In genomic region chr14:34595596-34596255, GRCm38 (mm10) we compare ENCODE assay signal across 15 mouse cellular contexts. TPM values are rescaled to one million over a fixed set of nuclear protein-coding genes. Genes with fewer than 3 reads are reported as not detected.
DNase-seq lines count a peak whose midpoint lies in the region; ATAC-seq and TF ChIP-seq lines count a peak whose summit lies in the region.
"Had no signal": no experiment of that assay in that cellular context is flagged by ENCODE, and none has a peak within 500 bp of the region (broad histone marks: within the 10 kb centered on the region; RNA-seq: fewer than 3 reads in every experiment).

No protein-coding gene starts in this region.

- no peak overlapping the region for H3K9ac ChIP-seq in heart, postnatal 0 days (replicated peaks; ENCODE audit: low read depth, low read length)
- H3K9ac ChIP-seq: intestine, embryonic 15.5 days; midbrain, embryonic 15.5 days; neural tube, embryonic 12.5 days had no signal

- ATAC-seq in heart, postnatal 0 days (ENCODE audit: insufficient read depth, low read depth): no peak
- ATAC-seq: intestine, embryonic 15.5 days; midbrain, embryonic 15.5 days had no signal

- H3K27me3 ChIP-seq in heart, postnatal 0 days (ENCODE audit: control insufficient read depth, insufficient read depth, low read length): no peaks in the 10 kb centered on the region
- H3K27me3 ChIP-seq: intestine, embryonic 15.5 days; midbrain, embryonic 15.5 days; neural tube, embryonic 12.5 days had no signal

- peaks cover 43% of the 10 kb centered on the region for H3K4me1 ChIP-seq in heart, postnatal 0 days (ENCODE audit: control insufficient read depth, insufficient read depth)
- H3K4me1 ChIP-seq: midbrain, embryonic 15.5 days; neural tube, embryonic 12.5 days had no signal

- peak overlapping the region; percentile 44 for H3K4me2 ChIP-seq in heart, postnatal 0 days (ENCODE audit: low read depth, low read length)
- H3K4me2 ChIP-seq: intestine, embryonic 15.5 days; midbrain, embryonic 15.5 days; neural tube, embryonic 12.5 days had no signal

- H3K9me3 ChIP-seq in heart, postnatal 0 days (replicated peaks; ENCODE audit: control insufficient read depth, low read length): no peaks in the 10 kb centered on the region
- H3K9me3 ChIP-seq: intestine, embryonic 15.5 days; midbrain, embryonic 15.5 days; neural tube, embryonic 12.5 days had no signal

- no peak overlapping the region for H3K27ac ChIP-seq in left cerebral cortex, adult 2 months
- H3K27ac ChIP-seq in heart, postnatal 0 days (ENCODE audit: low read depth): peak overlapping the region; percentile 64
- H3K27ac ChIP-seq: intestine, embryonic 15.5 days; midbrain, embryonic 15.5 days; neural tube, embryonic 12.5 days had no signal

- TF ChIP-seq EP300 in heart, postnatal 0 days (IDR thresholded peaks at IDR 0.05; ENCODE audit: low read depth): no peak

- intact Hi-C loops in heart, postnatal 25 days (cut with DNase I): no loop called here
- intact Hi-C loops in left cerebral cortex, adult 2 months (cut with DNase I): no loop called here

- TF ChIP-seq CTCF in left cerebral cortex, adult 2 months (IDR thresholded peaks at IDR 0.05): peak; percentile 25; the same call in 1 of the 2 replicates
- peak; percentile 67 for TF ChIP-seq CTCF in heart, postnatal 0 days (IDR thresholded peaks at IDR 0.05; ENCODE audit: low read depth)

- H3K36me3 ChIP-seq in heart, postnatal 0 days (replicated peaks; ENCODE audit: control insufficient read depth, insufficient read depth, low read length): no peaks in the 10 kb centered on the region
- H3K36me3 ChIP-seq: intestine, embryonic 15.5 days; midbrain, embryonic 15.5 days; neural tube, embryonic 12.5 days had no signal

- WGBS in heart, postnatal 0 days: 41% methylated on average over 17 of the region's 17 CpGs

- H3K4me3 ChIP-seq in left cerebral cortex, adult 2 months: no peak overlapping the region
- 0 out of 2 replicates have a peak overlapping the region, but pooled peaks have one; percentile 11 for H3K4me3 ChIP-seq in heart, postnatal 0 days (ENCODE audit: low read depth, low read length)
- H3K4me3 ChIP-seq: intestine, embryonic 15.5 days; midbrain, embryonic 15.5 days; neural tube, embryonic 12.5 days had no signal

- DNase-seq in heart, adult 11 months: peak; percentile 87
- DNase-seq in heart, postnatal 25 days (ENCODE audit: low spot score): no peak
- DNase-seq in left cerebral cortex, adult 2 months (ENCODE audit: extremely low spot score in 1 of 2, low spot score in 2 of 2): no peak
- no peak for DNase-seq in left cerebral cortex, adult 18-20 months (ENCODE audit: low spot score in 2 of 2)
- DNase-seq in R1 (ENCODE audit: low read depth, low spot score): peak; percentile 83
- peak; percentile 37 for DNase-seq in heart, postnatal 0 days (ENCODE audit: low spot score)
- no peak for DNase-seq in urinary bladder, postnatal 36 days (ENCODE audit: low spot score in 2 of 2)
- DNase-seq in frontal cortex, postnatal 36 days (ENCODE audit: low spot score in 2 of 2): no peak
- DNase-seq: cerebellum, postnatal 36 days; liver; lung, postnatal 10 days had no signal

RNA-seq across cellular contexts. Expression of gene Opn4, which starts 4.2 kb away (rescaled TPM):
- 1 to 10 TPM; 2.6 to 2.9 TPM for total RNA-seq in heart, postnatal 25 days (2021)
- not detected for total RNA-seq in left cerebral cortex, adult 2 months (2021)
- not detected for total RNA-seq in left cerebral cortex, adult 18-20 months (2021)
- total RNA-seq in heart, postnatal 0 days (2014; rRNA removed; ENCODE audit: low replicate concordance): 5.9 and 8.6 TPM in 2 replicates
- 8.4 and 8.7 TPM in 2 replicates for polyA plus RNA-seq in heart, postnatal 0 days (2015; fragmentation: Nextera tagmentation; extraction: Ambion mirVana)
- total RNA-seq: left cerebral cortex, postnatal 10 days had no signal
- polyA plus RNA-seq: intestine, embryonic 15.5 days; midbrain, embryonic 15.5 days; neural tube, embryonic 12.5 days had no signal

RNA-seq across cellular contexts. Expression of gene Ldb3, which starts 7.2 kb away (rescaled TPM):
- 1,000 to 10,000 TPM; 1,007 to 1,096 TPM for total RNA-seq in heart, postnatal 25 days (2021)
- total RNA-seq in left cerebral cortex, adult 2 months (2021): 1 to 10 TPM; 2.5 to 2.6 TPM
- 1 to 10 TPM; 2.2 to 3.1 TPM for total RNA-seq in left cerebral cortex, adult 18-20 months (2021)
- 518 and 526 TPM in 2 replicates for total RNA-seq in heart, postnatal 0 days (2014; rRNA removed; ENCODE audit: low replicate concordance)
- polyA plus RNA-seq in heart, postnatal 0 days (2015; fragmentation: Nextera tagmentation; extraction: Ambion mirVana): 376 and 380 TPM in 2 replicates

Comparison
In these comparisons a context has a peak if more than half of its experiments do, and no peak if none do; other contexts are left out.
1. DNase-seq: peak in heart, adult 11 months (single experiment), R1 (single experiment) and heart, postnatal 0 days (single experiment); none in heart, postnatal 25 days (single experiment), left cerebral cortex, adult 2 months (0 of 2), left cerebral cortex, adult 18-20 months (0 of 2), urinary bladder, postnatal 36 days (0 of 2) and frontal cortex, postnatal 36 days (0 of 2).
2. RNA of gene Ldb3, which starts 7.2 kb away (total RNA-seq): 1,007 to 1,096 TPM in heart, postnatal 25 days and 518 to 526 TPM in heart, postnatal 0 days; 2.2 to 3.1 TPM in left cerebral cortex, adult 18-20 months and 2.5 to 2.6 TPM in left cerebral cortex, adult 2 months; every median in the first group is over 100 times any median in the second.